7 mouse cellular contexts compared by ENCODE assay signal in genomic region chr11:49844969-49845368, GRCm38 (mm10). TPM values are rescaled to one million over a fixed set of nuclear protein-coding genes. Genes with fewer than 3 reads are reported as not detected.
DNase-seq lines count a peak whose midpoint lies in the region; ATAC-seq and TF ChIP-seq lines count a peak whose summit lies in the region.

No protein-coding gene starts in this region.

- peak; percentile 79 for TF ChIP-seq CTCF in lung, embryonic 14.5 days (IDR thresholded peaks at IDR 0.05; ENCODE audit: low read depth)

- no peaks in the 10 kb centered on the region for H3K36me3 ChIP-seq in lung, embryonic 14.5 days (ENCODE audit: insufficient read depth)

- no peak for ATAC-seq in lung, embryonic 14.5 days (ENCODE audit: insufficient read depth)

- H3K9ac ChIP-seq in lung, embryonic 14.5 days = no peak overlapping the region

- H3K4me2 ChIP-seq in lung, embryonic 14.5 days = no peak overlapping the region

- no peaks in the 10 kb centered on the region for H3K9me3 ChIP-seq in lung, embryonic 14.5 days (ENCODE audit: low read depth, low read length)

- peak; percentile 38 to 53 for DNase-seq in urinary bladder, adult 18-20 months (ENCODE audit: low spot score in 2 of 2)
- no peak for DNase-seq in urinary bladder, postnatal 10 days (ENCODE audit: low spot score)
- peak; percentile 70 to 85 for DNase-seq in adrenal gland, postnatal 36 days
- peak; percentile 59 for DNase-seq in forelimb bud, embryonic 11.5 days (ENCODE audit: low read depth, low spot score)
- DNase-seq in kidney, postnatal 10 days = peak; percentile 83
- peak; percentile 82 for DNase-seq in lung, embryonic 14.5 days
- peak; percentile 39 to 43 for DNase-seq in right cerebral cortex, postnatal 36 days (ENCODE audit: low spot score in 2 of 2)

- H3K27ac ChIP-seq in lung, embryonic 14.5 days (ENCODE audit: low read depth) = no peak overlapping the region

- no peaks in the 10 kb centered on the region for H3K27me3 ChIP-seq in lung, embryonic 14.5 days (ENCODE audit: insufficient read depth, low read length)

- H3K4me3 ChIP-seq in lung, embryonic 14.5 days (ENCODE audit: low read depth, low read length) = no peak overlapping the region

- WGBS in lung, embryonic 14.5 days = 33% methylated on average over 3 of the region's 3 CpGs

- peaks cover 9% of the 10 kb centered on the region; the same call in 1 of the 2 replicates for H3K4me1 ChIP-seq in lung, embryonic 14.5 days (ENCODE audit: insufficient read depth)

RNA-seq across cellular contexts. Expression of gene Mapk9, which starts 1.6 kb away (rescaled TPM):
- total RNA-seq in adrenal gland, postnatal 36 days (2021) = 10 to 100 TPM; 56.3 to 67.4 TPM
- polyA plus RNA-seq in lung, embryonic 14.5 days (2014; fragmentation: Nextera tagmentation; extraction: Ambion mirVana) = 38.4 and 40.0 TPM in 2 replicates

RNA-seq across cellular contexts. Expression of gene Gfpt2, which starts 51.0 kb away (rescaled TPM):
- 10 to 100 TPM in 1 of 2 experiments, 1 to 10 TPM in 1; 5.7 to 12.0 TPM for total RNA-seq in adrenal gland, postnatal 36 days (2021)
- polyA plus RNA-seq in lung, embryonic 14.5 days (2014; fragmentation: Nextera tagmentation; extraction: Ambion mirVana) = 10.4 and 11.6 TPM in 2 replicates

RNA-seq across cellular contexts. Expression of gene Rasgef1c, which starts 56.7 kb away (rescaled TPM):
- total RNA-seq in adrenal gland, postnatal 36 days (2021) = under 1 TPM; 0.70 to 0.72 TPM
- polyA plus RNA-seq in lung, embryonic 14.5 days (2014; fragmentation: Nextera tagmentation; extraction: Ambion mirVana) = 0.09 and 0.20 TPM in 2 replicates
